Mouse (Mus musculus) left cerebral cortex, postnatal 25 days (tissue): ENCODE results near the gene Ssr4. TPM values are rescaled to one million over a fixed set of nuclear protein-coding genes. Genes with fewer than 3 reads are reported as not detected.

ENCODE experiments used
- DNase-seq, 2 experiments: peaks; one replicate each; pipeline ENCODE4 v3.0.0; 2022; ENCODE audit warnings: low spot score in 2 of 2, mixed read lengths in 1 of 2
- intact Hi-C: fragments of 180-260 bp; cut with DNase I; formaldehyde crosslinking; loops from one replicate; pipeline ENCODE4 v1.15.1; 2025
- total RNA-seq, 2 experiments: library from RNA; stranded (reverse); gene quantifications; 2 replicates each; pipeline ENCODE4 v1.2.3; 2021

The Ssr4 gene
- total RNA-seq, 2 experiments from 2014 or later: 94.6 to 99.7 TPM

DNA sequence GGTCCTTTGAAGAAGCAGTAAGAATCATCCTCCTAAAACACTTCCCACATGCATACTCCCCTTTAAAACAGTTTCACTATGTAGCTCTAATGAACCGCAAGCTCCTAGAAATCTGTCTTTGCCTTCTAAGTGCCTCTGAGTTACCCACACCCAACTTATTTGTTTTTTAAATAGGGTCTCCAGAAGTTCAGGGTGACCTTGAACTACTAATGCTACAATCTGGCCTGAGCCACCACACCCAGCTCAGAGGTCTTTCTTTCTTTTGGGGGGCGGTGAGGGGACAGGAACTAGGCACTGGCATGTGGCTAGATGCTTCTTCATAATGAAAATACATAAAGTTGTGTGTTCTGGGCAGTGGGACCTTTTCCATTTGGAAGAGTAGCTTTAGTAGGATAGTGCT, 10.7 kb downstream of the Ssr4 start:
- intact Hi-C loops: loop anchor here (10.0 kb wide), 1 partner anchor 147 kb away; no protein-coding TSS in a partner anchor
- DNase-seq: no peak

DNA sequence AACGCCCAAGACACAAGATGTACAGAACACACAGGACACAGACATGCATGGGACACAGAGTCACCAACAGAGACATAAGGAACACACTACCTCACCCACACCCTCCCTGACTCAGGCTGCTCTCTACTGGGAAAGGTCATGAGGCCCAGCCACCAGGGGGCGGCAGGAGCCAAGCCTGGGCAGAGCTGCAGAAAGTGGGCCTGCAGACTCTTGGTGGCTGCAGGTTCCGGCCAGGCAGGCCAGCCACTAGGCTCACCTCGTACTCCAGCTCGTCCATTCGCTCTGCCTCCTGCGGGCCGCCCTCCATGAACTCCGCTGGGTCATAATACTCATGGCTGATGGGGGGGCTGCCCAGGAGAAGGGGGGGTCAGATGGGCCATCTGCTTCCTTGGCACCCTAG, 11.7 kb downstream of the Ssr4 start:
- peak; percentile 40 to 57 for DNase-seq
- intact Hi-C loops: loop anchor here (2.0 to 10.0 kb wide), 3 partner anchors 96 to 146 kb away; partner anchors contain the start of genes Arhgap4 and Naa10

DNA sequence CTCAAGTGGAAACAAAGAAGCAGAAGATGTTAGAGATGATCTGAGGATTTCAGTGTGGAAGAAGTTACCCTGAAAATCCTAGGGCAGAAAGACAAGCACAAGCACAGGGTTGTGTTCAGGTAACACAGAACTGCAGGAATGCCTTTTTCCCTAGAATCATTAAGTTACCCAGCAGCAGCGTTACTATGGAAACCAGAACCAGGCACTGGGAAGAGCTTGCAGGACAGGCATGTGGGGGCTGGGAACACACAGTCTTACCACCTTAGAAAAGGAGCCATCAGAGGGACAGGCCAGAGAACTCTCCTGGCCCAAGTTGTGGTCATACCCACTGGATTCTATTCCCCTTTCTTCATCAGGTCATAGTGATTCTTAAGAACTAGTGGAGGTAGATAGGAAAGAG, 19.0 kb downstream of the Ssr4 start:
- intact Hi-C loops: no loop called here

DNA sequence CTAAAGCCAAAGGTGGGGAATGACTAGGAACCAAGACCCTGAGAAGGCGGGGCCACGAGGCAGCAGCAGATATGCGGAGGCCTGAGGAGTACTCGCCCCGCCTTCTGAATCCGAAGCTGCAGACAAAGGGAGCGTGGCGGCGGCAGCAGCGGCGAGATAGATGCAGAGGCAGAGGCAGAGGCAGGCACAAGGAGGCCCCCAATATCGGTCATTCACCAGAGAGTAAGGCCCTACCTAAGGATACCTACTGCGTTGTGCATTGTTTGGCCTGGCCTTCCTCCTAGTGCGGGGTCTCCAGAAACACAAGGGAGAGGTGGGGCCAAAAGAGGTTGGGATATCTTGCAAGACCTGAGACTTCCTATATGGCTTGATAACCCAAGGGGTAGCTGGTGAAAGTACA, 28.2 kb downstream of the Ssr4 start:
- intact Hi-C loops: no loop called here
- no peak for DNase-seq

More for the DNA sequence above, 19.0 kb downstream of the Ssr4 start:
- DNase-seq: peak in 1 of 2 experiments; percentile 39

DNA sequence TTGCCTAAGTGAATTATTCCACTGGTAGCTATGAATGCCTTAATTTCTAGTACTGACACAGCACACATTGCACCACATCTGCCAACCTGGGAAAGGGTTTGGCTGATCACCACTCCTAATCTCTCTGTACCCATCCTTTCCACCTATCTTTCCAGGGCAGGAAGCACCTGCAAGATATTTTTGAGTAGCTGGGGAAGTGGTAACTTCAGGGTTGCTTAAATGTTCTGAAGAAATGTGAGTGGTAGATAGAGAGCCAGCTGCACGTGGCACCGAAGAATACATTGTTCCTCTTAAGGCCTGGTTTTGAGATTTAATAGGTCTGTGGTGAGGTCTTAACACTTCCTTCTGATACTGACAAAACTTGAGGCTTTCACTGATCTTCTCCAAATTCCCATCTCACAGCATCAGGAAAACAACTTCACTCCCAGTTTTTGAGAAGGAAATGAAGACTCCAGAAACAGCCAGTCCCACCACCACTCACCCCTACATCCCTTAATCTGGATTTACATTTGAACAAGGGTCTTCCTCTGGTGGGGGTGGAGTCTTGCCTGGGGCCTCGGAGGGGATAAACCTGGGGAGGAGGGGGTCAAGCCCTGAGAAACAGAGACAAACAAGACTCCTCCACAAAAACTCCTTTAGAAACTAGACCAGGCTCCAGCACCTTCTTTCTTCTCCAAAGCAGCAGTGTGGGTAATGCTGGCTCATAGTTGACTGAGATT, 29.9 kb downstream of the Ssr4 start:
- no peak for DNase-seq
- intact Hi-C loops: no loop called here

DNA sequence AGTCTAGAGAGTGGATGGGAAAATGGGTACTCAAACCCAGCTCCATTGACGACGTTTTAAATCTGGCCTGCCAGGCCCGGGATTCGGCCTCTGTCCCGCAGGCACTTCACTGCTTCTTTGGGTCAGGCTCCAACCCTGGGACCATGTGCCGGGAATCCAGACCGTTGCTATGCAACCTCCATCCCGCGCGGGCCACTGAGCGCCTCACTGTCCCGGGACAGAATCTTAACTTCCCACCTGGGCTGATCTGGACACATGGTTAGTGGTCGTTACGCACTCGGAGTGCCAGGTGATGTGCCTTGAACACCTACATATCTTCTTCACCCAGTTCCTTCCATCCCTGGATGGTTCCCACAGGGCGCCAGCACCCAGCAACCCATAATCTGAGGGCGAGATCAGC, 36.9 kb downstream of the Ssr4 start:
- DNase-seq: no peak
- intact Hi-C loops: loop anchor here (1.0 kb wide), 1 partner anchor 57 kb away; no protein-coding TSS in a partner anchor

DNA sequence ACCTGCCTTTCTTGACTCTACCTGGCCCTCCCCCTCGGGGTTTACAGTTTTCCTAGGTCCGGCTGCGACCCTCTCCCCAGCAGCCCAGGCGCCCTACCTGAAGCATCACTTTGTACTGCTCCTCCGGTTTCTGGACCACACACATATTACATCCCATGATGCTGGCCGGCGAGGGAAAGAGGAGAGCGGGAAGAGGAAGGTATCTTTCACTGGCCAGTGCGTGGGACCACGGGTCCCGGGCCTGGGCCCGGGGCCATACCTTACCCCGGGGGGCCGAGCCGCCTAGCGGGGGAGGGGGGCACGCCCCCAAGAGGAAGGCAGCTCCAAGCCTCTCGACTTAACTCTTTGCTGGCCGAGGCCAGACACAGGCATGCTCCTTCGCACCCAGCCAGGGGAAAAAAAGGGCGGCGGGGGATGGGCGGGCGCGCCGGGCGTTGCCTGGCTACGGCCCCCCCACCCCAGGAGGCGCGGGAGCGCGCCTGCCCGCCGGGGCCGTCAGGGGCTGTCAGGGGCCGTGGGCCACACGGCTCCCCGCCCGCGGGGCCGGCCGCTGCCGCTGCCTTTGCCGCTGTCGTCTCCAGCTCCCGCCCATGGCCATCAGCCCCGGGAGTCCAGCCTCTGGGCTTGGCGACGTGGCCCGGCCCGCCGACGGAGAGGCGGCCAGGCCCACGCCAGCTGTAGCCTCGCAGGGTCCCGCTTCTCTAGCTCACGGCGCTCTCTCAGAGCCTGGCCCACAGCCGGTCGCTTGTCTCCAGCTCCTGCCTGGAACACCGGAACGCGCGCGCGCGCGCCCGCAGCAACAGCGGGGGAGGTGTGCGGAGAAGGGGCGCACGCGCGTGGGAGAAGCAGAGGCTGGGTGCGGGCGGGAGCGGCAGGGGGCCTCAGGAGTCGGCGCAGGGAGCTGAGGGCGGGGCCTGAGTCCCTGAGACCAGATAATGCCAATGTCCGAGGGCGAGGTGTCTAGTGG, 37.6 kb downstream of the Ssr4 start, which contains the start of gene Pdzd4:
Gene Pdzd4 (minus strand): TSS at position 785 of the 967 bp plus-strand sequence.
- intact Hi-C loops: loop anchor here (1.0 kb wide), 1 partner anchor 56 kb away; no protein-coding TSS in a partner anchor
- peak; percentile 35 to 62 for DNase-seq

DNA sequence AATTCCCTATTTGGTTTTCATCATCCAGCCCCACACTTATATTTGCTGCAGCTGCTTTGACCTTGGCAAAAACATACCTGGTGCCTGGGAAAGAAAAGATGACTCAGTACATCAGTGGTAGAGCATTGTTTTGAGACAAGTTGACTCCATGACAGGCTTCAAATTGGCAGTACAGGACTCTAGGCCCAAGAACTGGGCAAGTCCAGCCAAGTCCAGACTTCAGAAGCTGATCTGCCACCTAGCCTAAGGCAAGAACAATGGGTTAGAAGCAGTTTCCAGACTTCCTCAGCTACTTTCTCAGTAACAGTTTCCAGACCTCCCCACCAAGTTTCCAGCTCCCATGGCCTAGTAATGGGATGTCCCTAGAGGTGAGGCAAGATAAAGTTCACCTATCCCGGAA, 48.9 kb downstream of the Ssr4 start:
- intact Hi-C loops: no loop called here

DNA sequence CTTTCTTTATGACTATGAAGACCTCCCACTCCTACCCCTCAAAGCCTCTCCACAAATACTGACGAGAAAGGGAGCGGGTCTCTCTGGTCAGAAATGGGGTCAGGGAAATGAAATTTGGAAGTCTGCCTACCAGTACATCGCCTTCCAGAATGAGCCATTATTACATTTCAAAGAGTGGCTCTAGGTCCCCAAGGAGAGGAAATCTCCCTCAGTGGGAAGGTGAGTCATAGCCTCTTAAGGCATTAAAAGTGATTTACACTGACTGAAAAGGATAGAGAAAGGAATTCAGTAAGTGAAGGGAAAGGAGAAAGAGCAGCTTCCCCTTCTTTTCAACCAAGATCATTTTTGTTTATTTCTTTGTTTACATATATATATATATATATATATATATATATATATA, 49.9 kb downstream of the Ssr4 start:
- intact Hi-C loops: no loop called here
- no peak for DNase-seq

More for the DNA sequence above, 48.9 kb downstream of the Ssr4 start:
- DNase-seq: no peak

Other genes with a start within 250 kb of the Ssr4 start
- 1 to 10 TPM in 1 of 2 experiments, under 1 TPM in 1; 0.76 to 1.2 TPM for gene Dusp9, start 147.6 kb upstream of the Ssr4 start, total RNA-seq
- gene Pnck, start 126.9 kb upstream of the Ssr4 start, total RNA-seq: 100 to 1,000 TPM in 1 of 2 experiments, 10 to 100 TPM in 1; 95.7 to 111 TPM
- 100 to 1,000 TPM in 1 of 2 experiments, 10 to 100 TPM in 1; 91.1 to 101 TPM for gene Slc6a8, start 113.9 kb upstream of the Ssr4 start, total RNA-seq
- gene Bcap31, start 70.9 kb upstream of the Ssr4 start, total RNA-seq: 10 to 100 TPM; 78.4 to 88.0 TPM
- 10 to 100 TPM; 11.1 to 14.1 TPM for gene Abcd1, start 70.4 kb upstream of the Ssr4 start, total RNA-seq
- 10 to 100 TPM in 1 of 2 experiments, 1 to 10 TPM in 1; 8.7 to 10.0 TPM for gene Plxnb3, start 29.9 kb upstream of the Ssr4 start, total RNA-seq
- 1 to 10 TPM; 4.6 to 9.4 TPM for gene Srpk3, start 12.6 kb upstream of the Ssr4 start, total RNA-seq
- 100 to 1,000 TPM; 182 to 187 TPM for gene Idh3g, start 131 bp upstream of the Ssr4 start, total RNA-seq
- gene Pdzd4, start 37.9 kb downstream of the Ssr4 start, total RNA-seq: 100 to 1,000 TPM; 119 to 125 TPM
- not detected for gene Avpr2, start 105.1 kb downstream of the Ssr4 start, total RNA-seq
- 100 to 1,000 TPM; 152 to 158 TPM for gene L1cam, start 109.1 kb downstream of the Ssr4 start, total RNA-seq
- 1 to 10 TPM; 3.6 to 4.7 TPM for gene Arhgap4, start 134.8 kb downstream of the Ssr4 start, total RNA-seq
- gene Naa10, start 134.9 kb downstream of the Ssr4 start, total RNA-seq: 10 to 100 TPM; 45.4 to 53.4 TPM
- gene Renbp, start 143.8 kb downstream of the Ssr4 start, total RNA-seq: 1 to 10 TPM; 4.4 to 4.9 TPM
- 10 to 100 TPM; 69.9 to 70.4 TPM for gene Hcfc1, start 179.3 kb downstream of the Ssr4 start, total RNA-seq
- gene Irak1, start 236.9 kb downstream of the Ssr4 start, total RNA-seq: 10 to 100 TPM; 39.5 to 44.0 TPM